Mouse (Mus musculus) CH12.LX (cell line): Measurements from ENCODE around the gene Gm26602.
A peak's percentile ranks its signal among the peaks of the same experiment; 100 is the strongest.

Experiments
- EP300 ChIP-seq: IDR thresholded peaks from 2 replicates; pipeline ENCODE4 v1.6.1; 2011; ENCODE audit warnings: low read length, improper control_type of control experiment
- MAX ChIP-seq: IDR thresholded peaks from 2 replicates; pipeline ENCODE4 v1.6.1; 2011; ENCODE audit warnings: low read length, improper control_type of control experiment
- NRF1 ChIP-seq: IDR thresholded peaks from 2 replicates; pipeline ENCODE4 v1.6.1; 2014; ENCODE audit warnings: low read depth, mild to moderate bottlenecking, inconsistent platforms, low read length, improper control_type of control experiment, moderate library complexity
- POLR2A ChIP-seq: IDR thresholded peaks from 2 replicates; pipeline ENCODE4 v1.6.1; 2011; ENCODE audit warnings: low read depth, mild to moderate bottlenecking, improper control_type of control experiment, low read length

GRCm38 (mm10) chr10:79925785-79926490, 15.3 kb downstream of the Gm26602 start:
- TF ChIP-seq NRF1 (no peak), MAX (no peak), POLR2A (no peak), EP300 (0 out of 2 replicates have a peak, but pooled peaks have one; percentile 8)
